Mouse (Mus musculus) brain, embryonic 14.5 days (tissue): ENCODE results near the gene Gda.

Source experiments
- CTCF ChIP-seq: fragments of 200-500 bp; IDR thresholded peaks from 2 replicates; pipeline ENCODE4 v1.5.1; 2012; ENCODE audit warnings: inconsistent platforms, mild to moderate bottlenecking, moderate library complexity, borderline replicate concordance; ENCODE audit not compliant: insufficient read depth, insufficient read length; ENCODE audit errors: extremely low read depth
- POLR2A ChIP-seq: fragments of 200-500 bp; IDR thresholded peaks from 2 replicates; pipeline ENCODE4 v1.6.1; 2012; ENCODE audit warnings: mild to moderate bottlenecking, inconsistent platforms, borderline replicate concordance; ENCODE audit not compliant: poor library complexity, insufficient read depth, insufficient read length, severe bottlenecking; ENCODE audit errors: extremely low read depth

GRCm38 (mm10) chr19:21461221-21461960 is 11.9 kb downstream of the Gda start:
- TF ChIP-seq POLR2A (no peak), CTCF (no peak)
